Mouse (Mus musculus): ENCODE data around the gene Cacng3.
A peak's percentile ranks its signal among the peaks of the same experiment; 100 is the strongest.

The Cacng3 gene

GRCm38 (mm10) chr7:122723358-122723876 is 53.1 kb downstream of the Cacng3 start:
- DNase-seq: peak; percentile 18

GRCm38 (mm10) chr7:122726376-122726775 is 56.1 kb downstream of the Cacng3 start:
- no peak for DNase-seq

- no peak for DNase-seq
Observed at GRCm38 (mm10) chr7:122728186-122728585, 57.9 kb downstream of the Cacng3 start.

GRCm38 (mm10) chr7:122728846-122729245 is 58.6 kb downstream of the Cacng3 start:
- peak; percentile 42 for DNase-seq

GRCm38 (mm10) chr7:122735323-122735722 is 65.0 kb downstream of the Cacng3 start:
- no peak for DNase-seq

- no peak for DNase-seq
Observed at GRCm38 (mm10) chr7:122738541-122738940, 68.2 kb downstream of the Cacng3 start.

- DNase-seq: no peak
Observed at GRCm38 (mm10) chr7:122740663-122741062, 70.4 kb downstream of the Cacng3 start.

- DNase-seq: no peak
Observed at GRCm38 (mm10) chr7:122755920-122756603, 85.8 kb downstream of the Cacng3 start.

- no peak for DNase-seq
Observed at GRCm38 (mm10) chr7:122758645-122759044, 88.4 kb downstream of the Cacng3 start.

GRCm38 (mm10) chr7:122764506-122764905 is 94.2 kb downstream of the Cacng3 start:
- no peak for DNase-seq

GRCm38 (mm10) chr7:122768292-122769020 is 98.2 kb downstream of the Cacng3 start:
- no peak for DNase-seq

GRCm38 (mm10) chr7:122779601-122780000 is 109.3 kb downstream of the Cacng3 start:
- no peak for DNase-seq

GRCm38 (mm10) chr7:122789929-122790328 is 119.6 kb downstream of the Cacng3 start:
- no peak for DNase-seq

GRCm38 (mm10) chr7:122793655-122794346 is 123.5 kb downstream of the Cacng3 start:
- peak; percentile 73 for DNase-seq

GRCm38 (mm10) chr7:122795140-122795539 is 124.8 kb downstream of the Cacng3 start:
- DNase-seq: no peak

GRCm38 (mm10) chr7:122800821-122801220 is 130.5 kb downstream of the Cacng3 start:
- no peak for DNase-seq

- DNase-seq: peak; percentile 90
Observed at GRCm38 (mm10) chr7:122803839-122804496, 133.7 kb downstream of the Cacng3 start.

- DNase-seq: no peak
Observed at GRCm38 (mm10) chr7:122806531-122806930, 136.2 kb downstream of the Cacng3 start.

GRCm38 (mm10) chr7:122813724-122814123 is 143.4 kb downstream of the Cacng3 start:
- no peak for DNase-seq

- DNase-seq: no peak
Observed at GRCm38 (mm10) chr7:122817565-122817964, 147.3 kb downstream of the Cacng3 start.

Data from kidney, adult 9 months (tissue).